Mouse (Mus musculus) skeletal muscle tissue, adult 2 months (tissue): ENCODE results near the gene Fgd5.

Source experiments
- DNase-seq: peaks from one replicate; pipeline ENCODE4 v3.0.0-alpha.2; 2012; ENCODE audit warnings: low read depth, low spot score

Fgd5 gene

GRCm38 (mm10) chr6:92004806-92005205 is 26.1 kb downstream of the Fgd5 start:
- no peak for DNase-seq

- no peak for DNase-seq
Measured at GRCm38 (mm10) chr6:92010895-92011294, 32.2 kb downstream of the Fgd5 start.

GRCm38 (mm10) chr6:92012413-92012812 is 33.7 kb downstream of the Fgd5 start:
- DNase-seq, result no peak

GRCm38 (mm10) chr6:92013035-92013434 is 34.4 kb downstream of the Fgd5 start:
- DNase-seq, result no peak

- DNase-seq, result no peak
Measured at GRCm38 (mm10) chr6:92013620-92014019, 34.9 kb downstream of the Fgd5 start.

- DNase-seq, result peak; percentile 27
Measured at GRCm38 (mm10) chr6:92014936-92015335, 36.3 kb downstream of the Fgd5 start.

GRCm38 (mm10) chr6:92015848-92016247 is 37.2 kb downstream of the Fgd5 start:
- DNase-seq, result no peak

GRCm38 (mm10) chr6:92016738-92017137 is 38.1 kb downstream of the Fgd5 start:
- no peak for DNase-seq

GRCm38 (mm10) chr6:92018421-92018820 is 39.7 kb downstream of the Fgd5 start:
- DNase-seq, result no peak

GRCm38 (mm10) chr6:92021061-92021460 is 42.4 kb downstream of the Fgd5 start:
- DNase-seq, result peak; percentile 46

- peak; percentile 72 for DNase-seq
Measured at GRCm38 (mm10) chr6:92021506-92021905, 42.8 kb downstream of the Fgd5 start.

GRCm38 (mm10) chr6:92025252-92025651 is 46.6 kb downstream of the Fgd5 start:
- DNase-seq, result no peak

- no peak for DNase-seq
Measured at GRCm38 (mm10) chr6:92027379-92027778, 48.7 kb downstream of the Fgd5 start.

- no peak for DNase-seq
Measured at GRCm38 (mm10) chr6:92030646-92031045, 52.0 kb downstream of the Fgd5 start.

- DNase-seq, result no peak
Measured at GRCm38 (mm10) chr6:92034713-92035112, 56.0 kb downstream of the Fgd5 start.

- no peak for DNase-seq
Measured at GRCm38 (mm10) chr6:92036372-92036771, 57.7 kb downstream of the Fgd5 start.

- no peak for DNase-seq
Measured at GRCm38 (mm10) chr6:92038158-92038557, 59.5 kb downstream of the Fgd5 start.

GRCm38 (mm10) chr6:92041271-92041670 is 62.6 kb downstream of the Fgd5 start:
- DNase-seq, result peak; percentile 25

GRCm38 (mm10) chr6:92042055-92042454 is 63.4 kb downstream of the Fgd5 start:
- DNase-seq, result no peak

GRCm38 (mm10) chr6:92042850-92043249 is 64.2 kb downstream of the Fgd5 start:
- DNase-seq, result no peak

- DNase-seq, result no peak
Measured at GRCm38 (mm10) chr6:92057768-92058167, 79.1 kb downstream of the Fgd5 start.

- no peak for DNase-seq
Measured at GRCm38 (mm10) chr6:92061725-92062124, 83.0 kb downstream of the Fgd5 start.

- DNase-seq, result no peak
Measured at GRCm38 (mm10) chr6:92063452-92063851, 84.8 kb downstream of the Fgd5 start.

GRCm38 (mm10) chr6:92064101-92064500 is 85.4 kb downstream of the Fgd5 start:
- DNase-seq, result no peak
